Mouse (Mus musculus) layer of hippocampus, adult 6 months (tissue): Measurements from ENCODE around the gene Mypn. TPM values are rescaled to one million over a fixed set of nuclear protein-coding genes. Genes with fewer than 3 reads are reported as not detected.

ENCODE experiments used
- long read RNA-seq, 2 experiments: library from polyadenylated mRNA; unstranded; transcript quantifications; one replicate each; pipeline ENCODE4 v2.0.0; 2019 to 2020
- polyA plus RNA-seq: library from polyadenylated mRNA; unstranded; fragments of <200 nt; fragmentation: Nextera tagmentation; gene quantifications from 2 replicates; pipeline ENCODE4 v1.2.3, GENCODE M21; 2021

Gene Mypn
- 0.14 and 0.25 TPM in 2 replicates for polyA plus RNA-seq
- long read RNA-seq, experiment 1 = 0 reads
- long read RNA-seq, experiment 2, partial matches to known transcripts = 0 of 5 reads
- long read RNA-seq, experiment 2, other reads (novel, unspliced or antisense) = 1 of 5 reads

DNA sequence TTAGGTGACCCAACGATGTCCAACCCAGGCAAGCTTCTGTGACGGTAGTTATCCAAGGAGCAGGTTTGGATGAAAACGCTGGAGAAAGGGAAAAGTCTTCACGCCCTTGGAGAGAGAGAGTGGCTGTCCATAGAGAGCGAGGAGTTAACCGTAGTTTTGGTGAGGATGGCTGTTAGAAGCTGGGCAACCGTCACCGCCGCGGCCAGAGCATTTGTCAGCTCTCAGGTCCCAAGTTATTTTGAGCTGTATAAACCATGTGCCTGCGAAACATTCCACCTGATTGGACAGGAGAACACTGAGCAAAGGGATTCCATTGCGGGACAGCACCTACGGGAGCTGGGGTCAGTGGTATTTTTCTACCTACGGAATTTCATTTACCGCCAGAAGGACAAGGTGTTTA is at the start of gene Mypn:
Gene Mypn, minus strand, starts transcription at position 225 of the 400 bp plus-strand sequence.

DNA sequence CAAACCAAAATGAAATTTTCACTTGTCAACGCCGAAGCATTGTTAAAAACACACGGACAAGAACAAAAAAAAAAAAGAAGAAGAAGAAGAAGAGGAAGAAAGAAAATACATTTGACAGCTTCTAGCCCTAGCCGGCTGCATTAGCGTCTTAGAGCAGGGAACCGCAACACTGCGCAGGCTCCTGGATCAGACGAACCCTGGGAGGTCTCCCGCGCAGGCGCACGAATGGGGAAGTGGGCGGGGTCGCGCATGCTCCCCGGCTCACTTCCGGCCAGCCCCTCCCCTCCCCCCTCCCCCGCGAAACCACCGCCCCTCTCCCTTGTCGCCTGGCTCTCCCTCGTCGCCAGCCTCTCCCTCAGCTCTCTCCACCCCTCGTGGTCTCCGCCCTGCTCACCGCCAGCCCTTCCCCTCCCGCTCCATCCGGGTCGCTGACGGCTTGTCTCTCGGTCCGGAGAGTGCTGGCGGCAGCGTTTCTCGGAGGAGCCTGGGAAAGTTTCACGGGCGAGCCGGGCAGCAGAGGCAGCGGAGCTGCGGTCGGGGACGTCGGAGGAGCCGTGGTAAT is 39.8 kb upstream of the Mypn start, which contains the start of gene Herc4:
Gene Herc4, plus strand, starts transcription at position 318 of the 562 bp plus-strand sequence.

DNA sequence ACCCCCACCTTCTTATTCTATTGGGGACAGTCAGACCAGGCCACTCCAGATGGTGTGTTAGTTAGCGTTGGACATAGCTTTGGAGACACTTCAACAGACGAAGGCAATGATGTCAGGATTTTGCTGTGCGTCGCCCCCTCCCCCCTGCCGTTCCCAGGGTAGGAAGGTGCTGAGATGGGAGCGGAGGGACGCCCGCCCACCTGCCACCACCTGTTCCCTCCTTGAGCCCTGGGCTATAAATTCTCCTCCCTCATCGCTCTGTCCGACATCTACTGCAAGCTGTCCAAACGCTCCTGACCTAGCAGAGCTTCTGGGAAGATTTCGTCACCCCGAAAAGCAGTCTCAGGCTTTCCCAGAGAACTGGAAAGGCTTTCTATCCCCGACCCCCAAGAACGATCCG is 104.2 kb downstream of the Mypn start, which contains the start of gene Atoh7:
Gene Atoh7, plus strand, starts transcription at position 131 of the 400 bp plus-strand sequence.

Other genes starting within 250 kb of the Mypn start
- 31.2 and 40.3 TPM in 2 replicates for gene Rufy2, start 223.7 kb downstream of the Mypn start, polyA plus RNA-seq
- gene Hnrnph3, start 179.7 kb downstream of the Mypn start, polyA plus RNA-seq = 9.4 and 11.8 TPM in 2 replicates
- gene Pbld2, start 179.6 kb downstream of the Mypn start, polyA plus RNA-seq = 0.40 TPM in 2 replicates
- gene Pbld1, start 143.8 kb downstream of the Mypn start, polyA plus RNA-seq = 2.0 and 2.1 TPM in 2 replicates
- gene Atoh7, start 104.3 kb downstream of the Mypn start, polyA plus RNA-seq = 0.29 and 0.48 TPM in 2 replicates
- gene Herc4, start 39.9 kb upstream of the Mypn start, polyA plus RNA-seq = 6.7 and 9.9 TPM in 2 replicates
- gene Sirt1, start 177.8 kb upstream of the Mypn start, polyA plus RNA-seq = 1.4 and 1.9 TPM in 2 replicates
- gene Dnajc12, start 178.5 kb upstream of the Mypn start, polyA plus RNA-seq = 19.0 and 21.9 TPM in 2 replicates
- not detected in 2 replicates for gene Gm7075, start 217.8 kb upstream of the Mypn start, polyA plus RNA-seq
- gene Ctnna3, start 226.1 kb upstream of the Mypn start, polyA plus RNA-seq = 0.93 and 1.1 TPM in 2 replicates